Mouse (Mus musculus) activated CD4-positive, CD25-positive, alpha-beta regulatory T cell, adult 9 weeks (primary cell): ENCODE results near the gene Aak1. TPM values are rescaled to one million over a fixed set of nuclear protein-coding genes. Genes with fewer than 3 reads are reported as not detected.

ENCODE experiments used
- polyA plus RNA-seq: library from polyadenylated mRNA; unstranded; fragments of 100-300 nt; shearing (Covaris generic); gene quantifications from one replicate; pipeline ENCODE4 v1.2.1, GENCODE M21; 2017

Aak1 gene
- 68.8 TPM for polyA plus RNA-seq

GRCm38 (mm10) chr6:86848915-86849644, at the start of gene Aak1:
Gene Aak1 (plus strand): TSS chr6:86849517.

GRCm38 (mm10) chr6:87008887-87009286, 159.6 kb downstream of the Aak1 start, which contains the start of gene Nfu1:
Gene Nfu1 (plus strand): TSS chr6:87009236.

GRCm38 (mm10) chr6:87042337-87043130, 193.2 kb downstream of the Aak1 start, which contains the start of gene Gfpt1:
Gene Gfpt1 (plus strand): TSS chr6:87042846.

Other genes starting within 250 kb of the Aak1 start
- 0.23 TPM for gene Asprv1, start 221.4 kb upstream of the Aak1 start, polyA plus RNA-seq
- gene Mxd1, start 180.4 kb upstream of the Aak1 start, polyA plus RNA-seq = 55.4 TPM
- gene Snrnp27, start 165.0 kb upstream of the Aak1 start, polyA plus RNA-seq = 84.9 TPM
- gene Gmcl1, start 116.1 kb upstream of the Aak1 start, polyA plus RNA-seq = 13.7 TPM
- gene Anxa4, start 55.9 kb upstream of the Aak1 start, polyA plus RNA-seq = 22.1 TPM
- gene Nfu1, start 159.7 kb downstream of the Aak1 start, polyA plus RNA-seq = 97.5 TPM
- 33.1 TPM for gene Gfpt1, start 193.3 kb downstream of the Aak1 start, polyA plus RNA-seq